Mouse (Mus musculus): Measurements from ENCODE around the gene Rbfox1. TPM values are rescaled to one million over a fixed set of nuclear protein-coding genes. Genes with fewer than 3 reads are reported as not detected.

Rbfox1 gene
- polyA plus RNA-seq, 1 experiment: 4.0 TPM

DNA sequence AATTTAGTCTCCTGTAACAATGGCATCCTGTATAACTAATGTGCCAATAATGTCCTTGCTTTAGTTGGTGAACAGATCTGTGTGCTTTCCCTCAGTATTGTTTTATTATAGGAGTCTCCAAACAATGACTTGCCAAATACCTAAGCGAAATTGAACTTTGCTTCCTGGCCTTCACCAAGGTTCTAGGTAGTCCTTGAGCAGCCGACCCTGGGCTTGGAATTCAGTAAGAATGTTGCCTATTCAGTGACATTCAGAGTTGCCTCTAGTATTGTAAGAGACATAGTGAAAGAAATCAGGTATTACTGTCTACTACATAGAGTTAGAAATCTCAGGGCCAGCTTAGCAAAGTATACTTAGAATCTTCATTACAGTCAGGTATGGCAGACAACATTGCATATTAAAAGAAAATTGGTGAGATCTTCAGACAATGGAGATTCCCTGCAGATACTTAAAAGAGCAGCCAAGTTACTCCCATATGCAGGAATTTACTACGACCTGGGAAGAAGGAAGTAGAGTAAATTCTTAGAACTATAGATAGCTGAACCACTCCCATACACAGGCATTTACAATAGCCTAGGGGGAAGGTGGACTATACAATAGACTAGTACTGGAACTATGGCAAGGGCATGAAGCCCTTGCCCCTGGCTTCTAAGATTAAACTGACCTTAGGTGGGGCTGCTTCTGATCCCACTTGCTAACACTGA lies 1540.4 kb downstream of the Rbfox1 start:
- H3K4me1 ChIP-seq (ENCODE audit: control insufficient read depth, insufficient read depth, low read length): no peaks in the 10 kb centered on the region
- no peak overlapping the region for H3K4me3 ChIP-seq (replicated peaks; ENCODE audit: extremely low read depth, low read depth, low read length)
- 61% methylated on average over 3 of the region's 3 CpGs for WGBS
- TF ChIP-seq POLR2A (IDR thresholded peaks at IDR 0.05; ENCODE audit: borderline replicate concordance, extremely low read depth, low read depth, low read length): no peak
- no peak for TF ChIP-seq CTCF (IDR thresholded peaks at IDR 0.05; ENCODE audit: insufficient read depth, low read length)
- DNase-seq: no peak

DNA sequence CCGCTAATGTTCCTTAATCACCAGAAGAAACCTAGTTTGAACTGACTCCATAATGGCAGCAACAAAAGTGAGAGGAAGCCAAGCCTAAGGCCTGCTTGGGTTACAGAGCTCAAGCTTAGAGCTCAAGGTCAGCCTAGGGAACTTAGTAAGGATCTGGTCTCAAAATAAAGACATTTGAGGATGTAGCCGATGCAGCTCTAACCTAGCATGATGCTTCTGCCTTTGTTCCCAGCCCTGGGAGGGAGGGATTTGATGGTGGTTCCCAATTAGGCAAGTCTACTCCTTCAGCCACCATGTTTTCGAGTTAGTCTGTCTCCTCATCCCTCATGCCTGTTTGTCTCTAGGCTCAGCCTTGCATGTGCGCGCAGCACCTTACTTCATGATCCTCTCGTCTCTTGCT lies 1548.1 kb downstream of the Rbfox1 start:
- no peak for TF ChIP-seq CTCF (IDR thresholded peaks at IDR 0.05; ENCODE audit: insufficient read depth, low read length)
- no peak for TF ChIP-seq POLR2A (IDR thresholded peaks at IDR 0.05; ENCODE audit: borderline replicate concordance, extremely low read depth, low read depth, low read length)
- no peaks in the 10 kb centered on the region for H3K4me1 ChIP-seq (ENCODE audit: control insufficient read depth, insufficient read depth, low read length)
- WGBS: 89% methylated on average over 6 of the region's 6 CpGs
- DNase-seq: no peak
- H3K4me3 ChIP-seq (replicated peaks; ENCODE audit: extremely low read depth, low read depth, low read length): no peak overlapping the region

GRCm38 (mm10) chr16:7446791-7447290 lies 1561.7 kb downstream of the Rbfox1 start:
- no peak for DNase-seq
- Histone ChIP-seq H3K4me3 (replicated peaks; ENCODE audit: extremely low read depth, low read depth, low read length) (no peak overlapping the region), H3K4me1 (ENCODE audit: control insufficient read depth, insufficient read depth, low read length) (no peaks in the 10 kb centered on the region)
- TF ChIP-seq CTCF (IDR thresholded peaks at IDR 0.05; ENCODE audit: insufficient read depth, low read length): no peak
- no peak for TF ChIP-seq POLR2A (IDR thresholded peaks at IDR 0.05; ENCODE audit: borderline replicate concordance, extremely low read depth, low read depth, low read length)
- 73% methylated on average over 1 of the region's 1 CpGs for WGBS

- DNase-seq: no peak
- H3K4me3 ChIP-seq (replicated peaks; ENCODE audit: extremely low read depth, low read depth, low read length): no peak overlapping the region
- TF ChIP-seq POLR2A (IDR thresholded peaks at IDR 0.05; ENCODE audit: borderline replicate concordance, extremely low read depth, low read depth, low read length): no peak
- no peaks in the 10 kb centered on the region for H3K4me1 ChIP-seq (ENCODE audit: control insufficient read depth, insufficient read depth, low read length)
- 54% methylated on average over 8 of the region's 8 CpGs for WGBS
Observed at GRCm38 (mm10) chr16:7447718-7448649, 1562.8 kb downstream of the Rbfox1 start.

DNA sequence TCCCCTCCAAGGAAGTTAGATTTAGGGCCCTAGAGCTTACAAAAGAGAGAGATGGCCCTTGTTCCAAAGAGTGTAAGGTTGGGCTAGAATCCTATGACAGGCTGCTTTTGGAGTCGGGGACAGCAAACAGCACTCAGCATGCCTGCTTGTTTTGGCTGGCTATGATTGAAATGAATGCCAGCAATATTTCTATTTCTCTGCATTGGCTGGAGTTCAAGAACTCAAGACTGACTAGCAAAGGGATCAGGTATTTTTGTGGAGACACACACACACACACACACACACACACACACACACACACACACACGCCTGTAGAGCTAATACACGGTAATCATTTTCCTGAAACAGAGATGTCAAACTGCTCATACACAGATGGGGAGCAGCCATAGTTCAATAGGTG lies 1566.0 kb downstream of the Rbfox1 start:
- no peaks in the 10 kb centered on the region for H3K4me1 ChIP-seq (ENCODE audit: control insufficient read depth, insufficient read depth, low read length)
- no peak overlapping the region for H3K4me3 ChIP-seq (replicated peaks; ENCODE audit: extremely low read depth, low read depth, low read length)
- no peak for DNase-seq
- WGBS: 75% methylated on average over 3 of the region's 3 CpGs
- TF ChIP-seq CTCF (IDR thresholded peaks at IDR 0.05; ENCODE audit: insufficient read depth, low read length) (no peak), POLR2A (IDR thresholded peaks at IDR 0.05; ENCODE audit: borderline replicate concordance, extremely low read depth, low read depth, low read length) (no peak)

DNA sequence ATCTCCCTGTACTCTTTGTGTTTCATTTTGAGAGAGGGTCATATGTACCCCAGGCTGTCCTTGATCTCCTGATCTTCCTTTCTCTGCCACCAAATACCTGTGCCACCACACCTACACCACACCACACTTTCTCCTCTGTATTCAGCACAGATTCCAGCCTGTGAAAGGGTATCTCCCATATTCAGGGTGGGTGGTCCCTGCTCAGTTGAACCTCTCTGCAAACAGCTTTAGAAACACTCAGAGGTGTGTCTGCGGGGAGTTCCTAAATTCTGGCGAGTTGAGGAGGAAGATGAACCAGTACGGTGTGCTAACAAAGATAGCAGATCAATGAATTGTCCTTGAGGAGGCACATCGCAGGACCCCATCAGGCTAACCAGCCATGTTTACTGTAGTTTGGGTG lies 1572.4 kb downstream of the Rbfox1 start:
- 75% methylated on average over 4 of the region's 4 CpGs for WGBS
- H3K4me1 ChIP-seq (ENCODE audit: control insufficient read depth, insufficient read depth, low read length): no peaks in the 10 kb centered on the region
- TF ChIP-seq POLR2A (IDR thresholded peaks at IDR 0.05; ENCODE audit: borderline replicate concordance, extremely low read depth, low read depth, low read length): no peak
- no peak for TF ChIP-seq CTCF (IDR thresholded peaks at IDR 0.05; ENCODE audit: insufficient read depth, low read length)
- H3K4me3 ChIP-seq (replicated peaks; ENCODE audit: extremely low read depth, low read depth, low read length): no peak overlapping the region
- DNase-seq: no peak

Measured in lung, adult 2 months (tissue).